Mouse (Mus musculus): ENCODE results near the gene Aebp2. TPM values are rescaled to one million over a fixed set of nuclear protein-coding genes. Genes with fewer than 3 reads are reported as not detected.
"Not testable (repeated sequence)": the region's sequence is repeated elsewhere in the genome, so short reads cannot be mapped to it uniquely, and the experiment has no call there.

Aebp2 gene
- polyA plus RNA-seq, 1 experiment = 96.3 TPM

- TF ChIP-seq POLR2A (IDR thresholded peaks at IDR 0.05; ENCODE audit: low read depth, low read length) (no peak), CTCF (IDR thresholded peaks at IDR 0.05; ENCODE audit: borderline replicate concordance, insufficient read depth, low read length) (no peak)
- Histone ChIP-seq H3K4me3 (ENCODE audit: insufficient read depth, low read length) (no peak overlapping the region), H3K27ac (ENCODE audit: insufficient read depth, low read length) (peak overlapping the region; percentile 6; the same call in 1 of the 2 replicates), H3K4me1 (ENCODE audit: control insufficient read depth, insufficient read depth, low read length) (peaks cover 6% of the 10 kb centered on the region)
These were observed 29.8 kb upstream of the Aebp2 start for GRCm38 (mm10) chr6:140592713-140593112.

- Histone ChIP-seq H3K4me1 (ENCODE audit: control insufficient read depth, insufficient read depth, low read length) (peaks cover 6% of the 10 kb centered on the region), H3K4me3 (ENCODE audit: insufficient read depth, low read length) (no peak overlapping the region), H3K27ac (ENCODE audit: insufficient read depth, low read length) (no peak overlapping the region)
- TF ChIP-seq POLR2A (IDR thresholded peaks at IDR 0.05; ENCODE audit: low read depth, low read length) (no peak), CTCF (IDR thresholded peaks at IDR 0.05; ENCODE audit: borderline replicate concordance, insufficient read depth, low read length) (no peak)
These were observed 28.9 kb upstream of the Aebp2 start for GRCm38 (mm10) chr6:140593420-140594170.

GRCm38 (mm10) chr6:140595551-140595950 lies 26.9 kb upstream of the Aebp2 start:
- H3K4me3 ChIP-seq (ENCODE audit: insufficient read depth, low read length); H3K27ac ChIP-seq (ENCODE audit: insufficient read depth, low read length); H3K4me1 ChIP-seq (ENCODE audit: control insufficient read depth, insufficient read depth, low read length): not testable (repeated sequence)

- H3K4me3 ChIP-seq (ENCODE audit: insufficient read depth, low read length) = no peak overlapping the region
- H3K27ac ChIP-seq (ENCODE audit: insufficient read depth, low read length) = no peak overlapping the region
- peaks cover 6% of the 10 kb centered on the region for H3K4me1 ChIP-seq (ENCODE audit: control insufficient read depth, insufficient read depth, low read length)
- no peak for TF ChIP-seq POLR2A (IDR thresholded peaks at IDR 0.05; ENCODE audit: low read depth, low read length)
- TF ChIP-seq CTCF (IDR thresholded peaks at IDR 0.05; ENCODE audit: borderline replicate concordance, insufficient read depth, low read length) = no peak
These were observed 24.8 kb upstream of the Aebp2 start for GRCm38 (mm10) chr6:140597381-140598329.

- Histone ChIP-seq H3K27ac (ENCODE audit: insufficient read depth, low read length) (no peak overlapping the region), H3K4me3 (ENCODE audit: insufficient read depth, low read length) (no peak overlapping the region), H3K4me1 (ENCODE audit: control insufficient read depth, insufficient read depth, low read length) (peaks cover 2% of the 10 kb centered on the region; the same call in 1 of the 2 replicates)
- TF ChIP-seq POLR2A (IDR thresholded peaks at IDR 0.05; ENCODE audit: low read depth, low read length) (no peak), CTCF (IDR thresholded peaks at IDR 0.05; ENCODE audit: borderline replicate concordance, insufficient read depth, low read length) (no peak)
These were observed 23.9 kb upstream of the Aebp2 start for GRCm38 (mm10) chr6:140598516-140598915.

GRCm38 (mm10) chr6:140599337-140599736 lies 23.1 kb upstream of the Aebp2 start:
- no peaks in the 10 kb centered on the region for H3K4me1 ChIP-seq (ENCODE audit: control insufficient read depth, insufficient read depth, low read length)
- H3K4me3 ChIP-seq (ENCODE audit: insufficient read depth, low read length) = no peak overlapping the region
- H3K27ac ChIP-seq (ENCODE audit: insufficient read depth, low read length) = no peak overlapping the region
- no peak for TF ChIP-seq CTCF (IDR thresholded peaks at IDR 0.05; ENCODE audit: borderline replicate concordance, insufficient read depth, low read length)
- TF ChIP-seq POLR2A (IDR thresholded peaks at IDR 0.05; ENCODE audit: low read depth, low read length) = no peak

- not testable (repeated sequence) for H3K27ac ChIP-seq (ENCODE audit: insufficient read depth, low read length); H3K4me1 ChIP-seq (ENCODE audit: control insufficient read depth, insufficient read depth, low read length); H3K4me3 ChIP-seq (ENCODE audit: insufficient read depth, low read length)
These were observed 21.8 kb upstream of the Aebp2 start for GRCm38 (mm10) chr6:140600671-140601070.

GRCm38 (mm10) chr6:140601175-140601574 lies 21.3 kb upstream of the Aebp2 start:
- H3K27ac ChIP-seq (ENCODE audit: insufficient read depth, low read length) = no peak overlapping the region

GRCm38 (mm10) chr6:140603228-140603944 lies 19.1 kb upstream of the Aebp2 start:
- no peak overlapping the region for H3K27ac ChIP-seq (ENCODE audit: insufficient read depth, low read length)

More at GRCm38 (mm10) chr6:140601175-140601574, 21.3 kb upstream of the Aebp2 start:
- TF ChIP-seq CTCF (IDR thresholded peaks at IDR 0.05; ENCODE audit: borderline replicate concordance, insufficient read depth, low read length) (no peak), POLR2A (IDR thresholded peaks at IDR 0.05; ENCODE audit: low read depth, low read length) (no peak)
- Histone ChIP-seq H3K4me3 (ENCODE audit: insufficient read depth, low read length) (no peak overlapping the region), H3K4me1 (ENCODE audit: control insufficient read depth, insufficient read depth, low read length) (no peaks in the 10 kb centered on the region)

GRCm38 (mm10) chr6:140605173-140605572 lies 17.3 kb upstream of the Aebp2 start:
- not testable (repeated sequence) for H3K4me3 ChIP-seq (ENCODE audit: insufficient read depth, low read length); H3K4me1 ChIP-seq (ENCODE audit: control insufficient read depth, insufficient read depth, low read length); H3K27ac ChIP-seq (ENCODE audit: insufficient read depth, low read length)

More at GRCm38 (mm10) chr6:140603228-140603944, 19.1 kb upstream of the Aebp2 start:
- H3K4me1 ChIP-seq (ENCODE audit: control insufficient read depth, insufficient read depth, low read length) = no peaks in the 10 kb centered on the region
- TF ChIP-seq CTCF (IDR thresholded peaks at IDR 0.05; ENCODE audit: borderline replicate concordance, insufficient read depth, low read length) = no peak
- no peak for TF ChIP-seq POLR2A (IDR thresholded peaks at IDR 0.05; ENCODE audit: low read depth, low read length)
- no peak overlapping the region for H3K4me3 ChIP-seq (ENCODE audit: insufficient read depth, low read length)

Data from embryonic fibroblast, embryonic 13.5 days (primary cell).